Mouse (Mus musculus): ENCODE results near the gene Gulp1. TPM values are rescaled to one million over a fixed set of nuclear protein-coding genes. Genes with fewer than 3 reads are reported as not detected.
A peak's percentile ranks its signal among the peaks of the same experiment; 100 is the strongest.

Gulp1 gene
- polyA plus RNA-seq, 1 experiment from 2014 or later, result 27.3 TPM

DNA sequence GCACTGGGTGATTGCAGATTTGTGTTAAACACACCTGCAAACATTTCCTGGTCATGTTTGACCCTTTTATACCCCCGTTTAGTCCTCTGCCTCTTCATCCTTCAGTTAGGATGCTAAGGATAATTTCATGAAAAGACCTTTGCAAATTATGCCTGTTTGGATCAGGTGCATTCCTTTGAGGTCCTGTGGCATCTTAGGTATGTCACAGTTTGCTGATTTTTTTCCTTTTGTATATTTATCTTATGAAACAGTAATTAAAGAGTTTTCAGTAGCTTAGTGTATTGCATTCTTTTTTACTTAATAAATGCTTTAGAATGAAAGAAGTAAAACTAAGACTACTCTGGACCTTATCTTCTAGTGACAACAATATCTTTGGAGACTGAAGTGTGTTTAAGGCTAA is 41.8 kb downstream of the Gulp1 start:
- no peak overlapping the region for H3K27ac ChIP-seq (replicated peaks)
- H3K4me1 ChIP-seq, result peaks cover 4% of the 10 kb centered on the region
- no peaks in the 10 kb centered on the region for H3K9me3 ChIP-seq
- H3K4me2 ChIP-seq (replicated peaks), result no peak overlapping the region
- H3K9ac ChIP-seq (replicated peaks), result no peak overlapping the region
- no peaks in the 10 kb centered on the region for H3K36me3 ChIP-seq
- H3K27me3 ChIP-seq, result no peaks in the 10 kb centered on the region
- no peak for ATAC-seq (ENCODE audit: low FRiP score, low read depth)
- 70% methylated on average over 1 of the region's 1 CpGs for WGBS
- no peak overlapping the region for H3K4me3 ChIP-seq

- WGBS, result 90% methylated on average over 2 of the region's 2 CpGs
- no peaks in the 10 kb centered on the region for H3K9me3 ChIP-seq
- H3K27me3 ChIP-seq, result no peaks in the 10 kb centered on the region
- no peak overlapping the region for H3K9ac ChIP-seq (replicated peaks)
- no peak overlapping the region for H3K4me3 ChIP-seq
- no peaks in the 10 kb centered on the region for H3K4me1 ChIP-seq
- H3K4me2 ChIP-seq (replicated peaks), result no peak overlapping the region
- H3K27ac ChIP-seq (replicated peaks), result no peak overlapping the region
- H3K36me3 ChIP-seq, result no peaks in the 10 kb centered on the region
- no peak for ATAC-seq (ENCODE audit: low FRiP score, low read depth)
These were observed 47.0 kb downstream of the Gulp1 start for GRCm38 (mm10) chr1:44598312-44598711.

GRCm38 (mm10) chr1:44613294-44614041 is 62.2 kb downstream of the Gulp1 start:
- Histone ChIP-seq H3K36me3 (no peaks in the 10 kb centered on the region), H3K9me3 (no peaks in the 10 kb centered on the region), H3K27me3 (no peaks in the 10 kb centered on the region), H3K27ac (replicated peaks) (no peak overlapping the region), H3K4me1 (no peaks in the 10 kb centered on the region), H3K9ac (replicated peaks) (no peak overlapping the region), H3K4me3 (no peak overlapping the region), H3K4me2 (replicated peaks) (no peak overlapping the region)
- ATAC-seq (ENCODE audit: low FRiP score, low read depth), result no peak
- WGBS, result 44% methylated on average over 2 of the region's 2 CpGs

DNA sequence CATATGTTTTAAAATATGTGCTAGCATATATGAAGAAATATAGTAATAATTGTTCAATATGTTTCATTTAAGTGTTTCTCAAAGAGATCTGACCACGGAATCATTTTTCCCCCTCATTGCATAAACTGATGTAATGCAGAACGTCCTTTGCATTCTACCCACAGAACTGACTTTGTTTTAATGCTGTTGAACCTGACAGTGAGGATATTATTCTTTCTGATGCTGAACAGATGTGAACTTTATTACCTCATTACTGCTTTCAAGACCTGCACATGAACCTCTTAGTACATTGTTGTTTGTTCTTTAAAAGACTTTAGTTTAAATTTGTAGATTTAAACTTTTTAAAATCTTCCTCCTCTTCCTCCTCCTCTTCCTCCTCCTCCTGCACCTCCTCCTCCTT is 67.4 kb downstream of the Gulp1 start:
- ATAC-seq (ENCODE audit: low FRiP score, low read depth), result no peak
- H3K36me3 ChIP-seq, result no peaks in the 10 kb centered on the region
- H3K9ac ChIP-seq (replicated peaks), result no peak overlapping the region
- 63% methylated on average over 2 of the region's 2 CpGs for WGBS
- H3K4me3 ChIP-seq, result no peak overlapping the region
- H3K4me2 ChIP-seq (replicated peaks), result no peak overlapping the region
- H3K27me3 ChIP-seq, result no peaks in the 10 kb centered on the region
- no peaks in the 10 kb centered on the region for H3K9me3 ChIP-seq
- H3K4me1 ChIP-seq, result no peaks in the 10 kb centered on the region
- H3K27ac ChIP-seq (replicated peaks), result no peak overlapping the region

GRCm38 (mm10) chr1:44634481-44634880 is 83.2 kb downstream of the Gulp1 start:
- Histone ChIP-seq H3K9ac (replicated peaks) (no peak overlapping the region), H3K36me3 (no peaks in the 10 kb centered on the region), H3K9me3 (no peaks in the 10 kb centered on the region), H3K27me3 (no peaks in the 10 kb centered on the region), H3K27ac (replicated peaks) (no peak overlapping the region), H3K4me1 (0 out of 2 replicates have a peak, but pooled peaks cover 4% of the 10 kb centered on the region), H3K4me2 (replicated peaks) (no peak overlapping the region), H3K4me3 (no peak overlapping the region)
- peak; percentile 56; the same call in 1 of the 2 replicates for ATAC-seq (ENCODE audit: low FRiP score, low read depth)
- WGBS, result 46% methylated on average over 4 of the region's 4 CpGs

- no peak for ATAC-seq (ENCODE audit: low FRiP score, low read depth)
- Histone ChIP-seq H3K4me3 (no peak overlapping the region), H3K9me3 (no peaks in the 10 kb centered on the region), H3K27me3 (no peaks in the 10 kb centered on the region), H3K4me2 (replicated peaks) (no peak overlapping the region), H3K36me3 (no peaks in the 10 kb centered on the region), H3K4me1 (no peaks in the 10 kb centered on the region), H3K27ac (replicated peaks) (no peak overlapping the region), H3K9ac (replicated peaks) (no peak overlapping the region)
- WGBS, result 92% methylated on average over 6 of the region's 6 CpGs
These were observed 94.5 kb downstream of the Gulp1 start for GRCm38 (mm10) chr1:44645678-44646276.

DNA sequence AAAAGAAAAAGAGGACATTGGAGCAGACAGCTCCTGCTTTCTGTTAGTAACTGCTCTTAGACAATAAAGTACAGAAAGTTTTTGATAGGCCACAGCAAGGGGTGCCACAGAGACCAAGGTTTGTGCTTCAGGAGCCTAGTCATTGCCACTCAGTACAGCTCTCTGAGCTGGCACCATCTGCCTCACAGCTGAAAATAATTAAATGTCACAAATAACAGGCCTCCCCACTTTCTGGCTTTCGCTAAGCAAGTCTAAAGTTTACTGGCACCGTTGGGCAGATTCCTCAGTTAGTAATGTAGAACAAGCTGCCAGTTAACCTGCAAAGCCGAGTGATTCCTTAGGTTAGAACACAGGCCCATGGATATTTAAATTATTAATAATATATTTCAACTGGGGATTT is 127.7 kb downstream of the Gulp1 start:
- no peak overlapping the region for H3K9ac ChIP-seq (replicated peaks)
- WGBS, result 81% methylated on average over 3 of the region's 3 CpGs
- H3K4me2 ChIP-seq (replicated peaks), result no peak overlapping the region
- no peak for ATAC-seq (ENCODE audit: low FRiP score, low read depth)
- no peaks in the 10 kb centered on the region for H3K9me3 ChIP-seq
- H3K4me3 ChIP-seq, result no peak overlapping the region
- peaks cover 2% of the 10 kb centered on the region; the same call in 1 of the 2 replicates for H3K4me1 ChIP-seq
- H3K27me3 ChIP-seq, result no peaks in the 10 kb centered on the region
- H3K27ac ChIP-seq (replicated peaks), result no peak overlapping the region
- H3K36me3 ChIP-seq, result no peaks in the 10 kb centered on the region

DNA sequence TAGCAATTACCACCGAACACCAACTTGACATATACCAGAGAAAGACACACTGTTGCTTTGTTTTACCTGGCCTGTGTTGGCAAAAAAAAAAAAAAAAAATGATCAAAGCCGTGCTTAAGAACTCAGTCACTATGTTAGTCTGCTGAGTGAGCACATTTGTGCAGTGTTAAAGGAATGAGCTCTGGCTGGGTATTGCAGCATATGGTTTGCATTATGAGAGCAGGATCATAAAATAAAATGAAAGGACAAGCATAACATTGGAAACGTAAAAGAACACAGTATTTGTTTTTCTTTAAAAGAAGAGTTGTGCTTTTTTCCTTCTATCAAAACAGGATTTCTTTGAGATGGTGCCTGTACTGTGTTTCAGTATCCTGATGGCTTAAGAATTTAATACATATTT is 128.1 kb downstream of the Gulp1 start:
- ATAC-seq (ENCODE audit: low FRiP score, low read depth), result no peak
- H3K36me3 ChIP-seq, result no peaks in the 10 kb centered on the region
- 75% methylated on average over 3 of the region's 3 CpGs for WGBS
- H3K9ac ChIP-seq (replicated peaks), result no peak overlapping the region
- peaks cover 2% of the 10 kb centered on the region; the same call in 1 of the 2 replicates for H3K4me1 ChIP-seq
- H3K4me3 ChIP-seq, result no peak overlapping the region
- no peaks in the 10 kb centered on the region for H3K9me3 ChIP-seq
- no peaks in the 10 kb centered on the region for H3K27me3 ChIP-seq
- no peak overlapping the region for H3K4me2 ChIP-seq (replicated peaks)
- H3K27ac ChIP-seq (replicated peaks), result no peak overlapping the region

- Histone ChIP-seq H3K4me3 (no peak overlapping the region), H3K4me1 (peaks cover 2% of the 10 kb centered on the region; the same call in 1 of the 2 replicates), H3K9ac (replicated peaks) (no peak overlapping the region), H3K27ac (replicated peaks) (no peak overlapping the region), H3K4me2 (replicated peaks) (no peak overlapping the region), H3K9me3 (no peaks in the 10 kb centered on the region), H3K27me3 (no peaks in the 10 kb centered on the region), H3K36me3 (no peaks in the 10 kb centered on the region)
- WGBS, result 11% methylated on average over 2 of the region's 2 CpGs
- no peak for ATAC-seq (ENCODE audit: low FRiP score, low read depth)
These were observed 131.2 kb downstream of the Gulp1 start for GRCm38 (mm10) chr1:44682556-44682955.

- WGBS, result 50% methylated on average over 6 of the region's 6 CpGs
- H3K27ac ChIP-seq (replicated peaks), result no peak overlapping the region
- H3K9me3 ChIP-seq, result no peaks in the 10 kb centered on the region
- no peaks in the 10 kb centered on the region for H3K27me3 ChIP-seq
- no peaks in the 10 kb centered on the region for H3K36me3 ChIP-seq
- H3K4me2 ChIP-seq (replicated peaks), result no peak overlapping the region
- no peak overlapping the region for H3K9ac ChIP-seq (replicated peaks)
- no peak overlapping the region for H3K4me3 ChIP-seq
- H3K4me1 ChIP-seq, result peaks cover 2% of the 10 kb centered on the region; the same call in 1 of the 2 replicates
- peak; percentile 49 for ATAC-seq (ENCODE audit: low FRiP score, low read depth)
These were observed 132.4 kb downstream of the Gulp1 start for GRCm38 (mm10) chr1:44683723-44684122.

DNA sequence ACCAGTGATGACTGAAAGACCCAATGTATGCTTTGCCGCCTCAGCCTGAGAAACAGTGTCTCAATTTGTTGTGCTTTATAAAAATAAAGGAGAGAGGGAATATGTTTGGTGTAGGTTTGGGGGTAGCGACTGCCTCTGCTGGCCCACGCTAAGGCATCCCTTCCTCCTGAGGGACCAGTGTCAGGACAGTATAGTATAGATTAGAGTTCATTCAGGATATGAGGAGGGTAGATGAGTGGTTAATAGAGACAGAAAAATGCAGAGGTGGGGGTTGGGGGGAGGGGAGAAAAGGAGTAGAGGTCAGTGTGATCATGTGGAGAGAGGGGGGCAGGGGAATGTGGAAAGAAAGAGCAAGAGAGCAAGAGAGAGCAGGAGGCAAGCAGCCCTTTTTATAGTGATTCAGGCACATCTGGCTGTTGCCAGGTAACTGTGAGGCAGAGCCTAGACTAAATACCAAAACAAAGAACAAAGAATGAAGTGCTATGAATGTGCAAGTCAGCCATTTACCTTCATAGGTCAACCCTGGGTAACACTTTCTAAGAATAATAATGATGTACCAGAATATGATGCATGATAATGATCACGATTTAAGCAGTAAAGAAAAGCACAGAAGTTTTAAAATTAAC is 169.6 kb downstream of the Gulp1 start:
- WGBS, result 68% methylated on average over 4 of the region's 4 CpGs
- 0 out of 2 replicates have a peak, but pooled peaks have one; percentile 34 for ATAC-seq (ENCODE audit: low FRiP score, low read depth)

GRCm38 (mm10) chr1:44741256-44741655 is 189.9 kb downstream of the Gulp1 start:
- Histone ChIP-seq H3K27me3 (no peaks in the 10 kb centered on the region), H3K9me3 (no peaks in the 10 kb centered on the region), H3K4me3 (no peak overlapping the region), H3K27ac (replicated peaks) (no peak overlapping the region), H3K9ac (replicated peaks) (no peak overlapping the region), H3K4me1 (no peaks in the 10 kb centered on the region), H3K4me2 (replicated peaks) (no peak overlapping the region), H3K36me3 (no peaks in the 10 kb centered on the region)
- 0 out of 2 replicates have a peak, but pooled peaks have one; percentile 19 for ATAC-seq (ENCODE audit: low FRiP score, low read depth)

More for the DNA sequence above, 169.6 kb downstream of the Gulp1 start:
- Histone ChIP-seq H3K4me2 (replicated peaks) (no peak overlapping the region), H3K4me1 (peaks cover 5% of the 10 kb centered on the region; the same call in 1 of the 2 replicates), H3K27me3 (no peaks in the 10 kb centered on the region), H3K27ac (replicated peaks) (no peak overlapping the region), H3K4me3 (no peak overlapping the region), H3K9ac (replicated peaks) (no peak overlapping the region), H3K9me3 (no peaks in the 10 kb centered on the region), H3K36me3 (no peaks in the 10 kb centered on the region)

Measured in midbrain, embryonic 12.5 days (tissue).